Mouse (Mus musculus) testis, adult 2 months (tissue): Measurements from ENCODE around the gene S1pr5. TPM values are rescaled to one million over a fixed set of nuclear protein-coding genes. Genes with fewer than 3 reads are reported as not detected.
"Not testable (repeated sequence)": the region's sequence is repeated elsewhere in the genome, so short reads cannot be mapped to it uniquely, and the experiment has no call there.

Experiments
- H3K27ac ChIP-seq: fragments of 200-500 bp; 2 replicates; pipeline ENCODE4 v1.5.1; 2012; ENCODE audit warnings: low read depth, low read length; ENCODE audit not compliant: control insufficient read depth, insufficient read depth
- H3K27me3 ChIP-seq: fragments of 200-500 bp; 2 replicates; pipeline ENCODE4 v1.6.1; 2012; ENCODE audit warnings: mild to moderate bottlenecking, low read length, moderate library complexity; ENCODE audit not compliant: control insufficient read depth, insufficient read depth
- H3K36me3 ChIP-seq: fragments of 200-500 bp; 2 replicates; pipeline ENCODE4 v1.6.1; 2012; ENCODE audit warnings: mild to moderate bottlenecking, low read length; ENCODE audit not compliant: control insufficient read depth, insufficient read depth
- H3K4me1 ChIP-seq: fragments of 200-500 bp; 2 replicates; pipeline ENCODE4 v1.6.1; 2012; ENCODE audit warnings: low read length; ENCODE audit not compliant: control insufficient read depth, insufficient read depth
- H3K4me3 ChIP-seq: fragments of 200-500 bp; 2 replicates; pipeline ENCODE4 v1.5.1; 2012; ENCODE audit warnings: low read depth, mild to moderate bottlenecking, low read length, moderate library complexity, mixed read lengths; ENCODE audit not compliant: control insufficient read depth
- CTCF ChIP-seq: fragments of 200-500 bp; IDR thresholded peaks from 2 replicates; pipeline ENCODE4 v1.5.1; 2012; ENCODE audit warnings: low read depth, mild to moderate bottlenecking, inconsistent platforms, low read length, moderate library complexity; ENCODE audit not compliant: control insufficient read depth, insufficient read depth, insufficient replicate concordance
- POLR2A ChIP-seq: fragments of 200-500 bp; IDR thresholded peaks from 2 replicates; pipeline ENCODE4 v1.6.1; 2012; ENCODE audit warnings: low read depth, mild to moderate bottlenecking, inconsistent platforms, low read length, moderate library complexity; ENCODE audit not compliant: control insufficient read depth
- polyA plus RNA-seq: library from polyadenylated mRNA; depleted of rRNA; stranded (reverse); fragments of >200 nt; gene quantifications from 2 replicates; pipeline ENCODE4 v1.2.3, GENCODE M21; 2012

The S1pr5 gene
- polyA plus RNA-seq, 1 experiment: not detected

- Histone ChIP-seq H3K27me3 (no peaks in the 10 kb centered on the region), H3K4me3 (peak overlapping the region; percentile 60), H3K4me1 (peaks cover 18% of the 10 kb centered on the region), H3K36me3 (no peaks in the 10 kb centered on the region), H3K27ac (no peak overlapping the region)
- TF ChIP-seq CTCF (no peak), POLR2A (no peak)
Measured at GRCm38 (mm10) chr9:21233805-21234204, 14.4 kb downstream of the S1pr5 start.

GRCm38 (mm10) chr9:21233366-21233765 is 14.9 kb downstream of the S1pr5 start:
- no peaks in the 10 kb centered on the region for H3K27me3 ChIP-seq
- H3K4me3 ChIP-seq: peak overlapping the region; percentile 60
- TF ChIP-seq POLR2A (no peak; the same call in 1 of the 2 replicates), CTCF (no peak)
- no peak overlapping the region for H3K27ac ChIP-seq
- peaks cover 18% of the 10 kb centered on the region for H3K4me1 ChIP-seq
- H3K36me3 ChIP-seq: no peaks in the 10 kb centered on the region

GRCm38 (mm10) chr9:21232867-21233266 is 15.4 kb downstream of the S1pr5 start:
- Histone ChIP-seq H3K36me3 (no peaks in the 10 kb centered on the region), H3K27me3 (no peaks in the 10 kb centered on the region), H3K27ac (no peak overlapping the region), H3K4me1 (peaks cover 14% of the 10 kb centered on the region), H3K4me3 (peak overlapping the region; percentile 60)
- TF ChIP-seq POLR2A: no peak
- TF ChIP-seq CTCF: no peak

GRCm38 (mm10) chr9:21231551-21231950 is 16.7 kb downstream of the S1pr5 start:
- H3K4me1 ChIP-seq: peaks cover 6% of the 10 kb centered on the region
- peak overlapping the region; percentile 53 for H3K4me3 ChIP-seq
- H3K27ac ChIP-seq: no peak overlapping the region
- H3K27me3 ChIP-seq: no peaks in the 10 kb centered on the region
- no peaks in the 10 kb centered on the region for H3K36me3 ChIP-seq
- TF ChIP-seq CTCF: no peak
- TF ChIP-seq POLR2A: no peak

GRCm38 (mm10) chr9:21227342-21227741 is 20.9 kb downstream of the S1pr5 start:
- Histone ChIP-seq H3K27ac (no peak overlapping the region), H3K27me3 (no peaks in the 10 kb centered on the region), H3K4me3 (peak overlapping the region; percentile 1; the same call in 1 of the 2 replicates), H3K36me3 (no peaks in the 10 kb centered on the region), H3K4me1 (peaks cover 3% of the 10 kb centered on the region; the same call in 1 of the 2 replicates)
- no peak for TF ChIP-seq CTCF
- TF ChIP-seq POLR2A: no peak; the same call in 1 of the 2 replicates

- Histone ChIP-seq H3K27me3 (no peaks in the 10 kb centered on the region), H3K4me3 (no peak overlapping the region), H3K4me1 (peaks cover 4% of the 10 kb centered on the region), H3K27ac (no peak overlapping the region), H3K36me3 (no peaks in the 10 kb centered on the region)
- TF ChIP-seq CTCF (no peak), POLR2A (no peak)
Measured at GRCm38 (mm10) chr9:21225415-21225758, 22.9 kb downstream of the S1pr5 start.

- Histone ChIP-seq H3K27me3 (no peaks in the 10 kb centered on the region), H3K27ac (no peak overlapping the region), H3K36me3 (no peaks in the 10 kb centered on the region), H3K4me1 (peaks cover 4% of the 10 kb centered on the region), H3K4me3 (peak overlapping the region; percentile 17; the same call in 1 of the 2 replicates)
- no peak for TF ChIP-seq POLR2A
- no peak for TF ChIP-seq CTCF
Measured at GRCm38 (mm10) chr9:21224576-21225414, 23.4 kb downstream of the S1pr5 start.

- no peaks in the 10 kb centered on the region for H3K36me3 ChIP-seq
- H3K27ac ChIP-seq: no peak overlapping the region
- no peaks in the 10 kb centered on the region for H3K27me3 ChIP-seq
- no peak overlapping the region for H3K4me3 ChIP-seq
- TF ChIP-seq POLR2A (no peak), CTCF (no peak)
- peaks cover 4% of the 10 kb centered on the region for H3K4me1 ChIP-seq
Measured at GRCm38 (mm10) chr9:21223906-21224305, 24.3 kb downstream of the S1pr5 start.

GRCm38 (mm10) chr9:21223490-21223889 is 24.8 kb downstream of the S1pr5 start:
- H3K4me3 ChIP-seq, H3K27me3 ChIP-seq, H3K27ac ChIP-seq: not testable (repeated sequence)

More at GRCm38 (mm10) chr9:21223490-21223889, 24.8 kb downstream of the S1pr5 start:
- not testable (repeated sequence) for H3K36me3 ChIP-seq, H3K4me1 ChIP-seq
